Mouse (Mus musculus): ENCODE data around the gene Stx11. TPM values are rescaled to one million over a fixed set of nuclear protein-coding genes. Genes with fewer than 3 reads are reported as not detected.
A peak's percentile ranks its signal among the peaks of the same experiment; 100 is the strongest.

Stx11 gene
- polyA plus RNA-seq, 1 experiment from 2014 or later: 1.8 TPM

DNA sequence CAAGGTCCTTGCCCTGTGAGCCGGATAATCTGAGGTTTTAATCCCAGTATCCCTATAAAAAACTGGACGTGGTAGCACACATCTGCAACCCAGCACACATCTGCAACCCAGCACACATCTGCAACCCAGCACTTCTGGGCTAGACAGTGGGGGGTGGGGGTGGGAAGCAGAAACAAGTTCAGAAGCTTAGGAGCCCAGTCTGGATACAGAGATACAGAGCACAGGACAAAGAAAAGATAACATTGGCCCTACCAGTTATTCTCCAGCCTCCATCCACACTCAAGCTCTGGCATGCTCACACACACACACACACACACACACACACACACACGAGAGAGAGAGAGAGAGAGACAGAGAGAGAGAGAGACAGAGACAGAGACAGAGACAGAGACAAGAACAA, 19.4 kb upstream of the Stx11 start:
- no peaks in the 10 kb centered on the region for H3K9me3 ChIP-seq
- WGBS: 43% methylated on average over 3 of the region's 3 CpGs
- no peak overlapping the region for H3K4me3 ChIP-seq (replicated peaks)
- no peak for ATAC-seq (ENCODE audit: insufficient number of reproducible peaks, insufficient read depth, low FRiP score, low TSS enrichment, low read depth)
- H3K36me3 ChIP-seq: no peaks in the 10 kb centered on the region
- H3K4me2 ChIP-seq: no peak overlapping the region
- no peaks in the 10 kb centered on the region for H3K27me3 ChIP-seq
- H3K9ac ChIP-seq (replicated peaks): no peak overlapping the region
- no peak overlapping the region for H3K27ac ChIP-seq
- no peaks in the 10 kb centered on the region for H3K4me1 ChIP-seq (replicated peaks)

GRCm38 (mm10) chr10:12981071-12981470, 17.0 kb upstream of the Stx11 start:
- H3K27ac ChIP-seq: no peak overlapping the region
- WGBS: 85% methylated on average over 7 of the region's 7 CpGs
- H3K9me3 ChIP-seq: no peaks in the 10 kb centered on the region
- no peak for ATAC-seq (ENCODE audit: insufficient number of reproducible peaks, insufficient read depth, low FRiP score, low TSS enrichment, low read depth)
- no peaks in the 10 kb centered on the region for H3K4me1 ChIP-seq (replicated peaks)
- H3K4me2 ChIP-seq: no peak overlapping the region
- H3K9ac ChIP-seq (replicated peaks): no peak overlapping the region
- no peaks in the 10 kb centered on the region for H3K36me3 ChIP-seq
- no peaks in the 10 kb centered on the region for H3K27me3 ChIP-seq
- no peak overlapping the region for H3K4me3 ChIP-seq (replicated peaks)

DNA sequence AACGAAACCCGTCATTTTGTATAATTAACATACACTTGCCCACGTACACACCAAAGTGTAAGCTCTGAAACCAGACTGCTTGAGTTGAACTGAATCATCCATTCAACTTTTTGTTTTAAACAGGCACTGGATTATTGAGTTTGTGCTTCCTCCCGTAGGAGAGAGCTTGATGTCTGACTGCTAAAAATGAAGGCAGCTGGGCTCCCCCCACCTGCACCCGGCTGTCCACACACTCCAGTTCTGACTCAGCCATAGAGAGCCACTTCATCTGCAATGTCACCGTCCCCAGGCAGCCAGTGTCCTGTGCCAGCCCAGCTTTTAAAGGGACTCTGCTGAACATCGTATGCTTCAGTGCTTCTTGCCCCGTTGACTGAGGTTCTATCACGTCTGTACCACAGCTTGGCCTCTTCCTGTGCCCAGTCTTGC, 13.7 kb upstream of the Stx11 start:
- H3K4me1 ChIP-seq (replicated peaks): no peaks in the 10 kb centered on the region
- no peaks in the 10 kb centered on the region for H3K36me3 ChIP-seq
- no peaks in the 10 kb centered on the region for H3K9me3 ChIP-seq
- no peak overlapping the region for H3K9ac ChIP-seq (replicated peaks)
- no peak for ATAC-seq (ENCODE audit: insufficient number of reproducible peaks, insufficient read depth, low FRiP score, low TSS enrichment, low read depth)
- no peak overlapping the region for H3K4me2 ChIP-seq
- WGBS: 86% methylated on average over 9 of the region's 9 CpGs
- no peak overlapping the region for H3K4me3 ChIP-seq (replicated peaks)
- no peak overlapping the region for H3K27ac ChIP-seq
- no peaks in the 10 kb centered on the region for H3K27me3 ChIP-seq

- Histone ChIP-seq H3K9me3 (no peaks in the 10 kb centered on the region), H3K36me3 (no peaks in the 10 kb centered on the region), H3K27me3 (no peaks in the 10 kb centered on the region), H3K9ac (replicated peaks) (no peak overlapping the region), H3K4me2 (no peak overlapping the region), H3K4me3 (replicated peaks) (no peak overlapping the region), H3K27ac (no peak overlapping the region), H3K4me1 (replicated peaks) (no peaks in the 10 kb centered on the region)
- 89% methylated on average over 7 of the region's 7 CpGs for WGBS
- no peak for ATAC-seq (ENCODE audit: insufficient number of reproducible peaks, insufficient read depth, low FRiP score, low TSS enrichment, low read depth)
Measured at GRCm38 (mm10) chr10:12976552-12976951, 12.5 kb upstream of the Stx11 start.

DNA sequence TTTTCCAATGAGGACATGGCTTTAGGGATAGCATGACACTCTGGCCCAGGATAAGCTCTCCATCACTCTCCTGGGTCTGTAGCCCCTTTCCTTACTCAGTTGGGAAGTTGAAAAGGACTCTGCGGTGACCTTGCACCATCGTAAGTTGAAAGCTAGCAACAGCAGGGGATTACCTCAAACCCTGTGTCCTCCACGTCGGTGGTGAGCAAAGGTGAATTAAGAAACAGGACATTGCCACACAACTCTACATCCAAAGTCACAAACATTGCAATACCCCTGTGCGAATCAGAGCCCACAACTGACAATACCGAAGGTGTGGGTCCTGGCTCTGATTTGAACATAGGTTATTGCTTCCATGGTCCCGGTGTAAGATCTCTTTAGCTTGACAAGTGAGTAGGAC, 11.9 kb upstream of the Stx11 start:
- no peaks in the 10 kb centered on the region for H3K27me3 ChIP-seq
- no peaks in the 10 kb centered on the region for H3K4me1 ChIP-seq (replicated peaks)
- whole genome bisulfite sequencing: 83% methylated on average over 7 of the region's 7 CpGs
- H3K9ac ChIP-seq (replicated peaks): no peak overlapping the region
- H3K36me3 ChIP-seq: no peaks in the 10 kb centered on the region
- no peaks in the 10 kb centered on the region for H3K9me3 ChIP-seq
- H3K4me3 ChIP-seq (replicated peaks): no peak overlapping the region
- no peak overlapping the region for H3K4me2 ChIP-seq
- ATAC-seq (ENCODE audit: insufficient number of reproducible peaks, insufficient read depth, low FRiP score, low TSS enrichment, low read depth): no peak
- H3K27ac ChIP-seq: no peak overlapping the region

- H3K9ac ChIP-seq (replicated peaks): no peak overlapping the region
- no peak for ATAC-seq (ENCODE audit: insufficient number of reproducible peaks, insufficient read depth, low FRiP score, low TSS enrichment, low read depth)
- H3K4me2 ChIP-seq: no peak overlapping the region
- H3K9me3 ChIP-seq: no peaks in the 10 kb centered on the region
- H3K27ac ChIP-seq: no peak overlapping the region
- H3K4me1 ChIP-seq (replicated peaks): no peaks in the 10 kb centered on the region
- no peaks in the 10 kb centered on the region for H3K27me3 ChIP-seq
- no peak overlapping the region for H3K4me3 ChIP-seq (replicated peaks)
- WGBS: 92% methylated on average over 3 of the region's 3 CpGs
- H3K36me3 ChIP-seq: no peaks in the 10 kb centered on the region
Measured at GRCm38 (mm10) chr10:12975461-12975860, 11.4 kb upstream of the Stx11 start.

DNA sequence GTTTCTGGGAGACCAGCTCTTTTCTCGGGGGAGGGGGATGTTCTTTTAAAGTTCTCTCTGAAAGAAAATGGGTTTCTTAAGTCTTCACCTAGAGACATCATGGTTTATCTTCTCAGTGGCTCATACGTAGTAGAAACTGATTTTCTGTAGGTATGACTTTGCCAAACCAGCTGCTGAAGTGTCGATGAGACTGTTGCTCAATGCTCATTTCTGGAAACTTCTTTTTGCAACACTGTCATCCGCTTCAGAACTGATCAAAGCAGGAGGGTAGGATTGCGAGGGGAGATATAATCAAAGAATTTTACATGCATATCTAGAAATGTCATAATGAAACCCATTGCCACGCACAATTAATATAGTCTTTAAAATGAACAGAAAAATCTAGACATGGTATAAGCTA, 10.5 kb upstream of the Stx11 start:
- WGBS: 93% methylated on average over 6 of the region's 6 CpGs
- Histone ChIP-seq H3K4me1 (replicated peaks) (no peaks in the 10 kb centered on the region), H3K9me3 (no peaks in the 10 kb centered on the region), H3K27ac (no peak overlapping the region), H3K4me3 (replicated peaks) (no peak overlapping the region), H3K27me3 (no peaks in the 10 kb centered on the region), H3K36me3 (no peaks in the 10 kb centered on the region), H3K9ac (replicated peaks) (no peak overlapping the region), H3K4me2 (no peak overlapping the region)
- no peak for ATAC-seq (ENCODE audit: insufficient number of reproducible peaks, insufficient read depth, low FRiP score, low TSS enrichment, low read depth)

GRCm38 (mm10) chr10:12965669-12966180, 1.6 kb upstream of the Stx11 start:
- Histone ChIP-seq H3K36me3 (no peaks in the 10 kb centered on the region), H3K4me2 (no peak overlapping the region), H3K4me1 (replicated peaks) (no peaks in the 10 kb centered on the region), H3K9me3 (no peaks in the 10 kb centered on the region), H3K27me3 (0 out of 2 replicates have a peak, but pooled peaks cover 3% of the 10 kb centered on the region), H3K9ac (replicated peaks) (no peak overlapping the region), H3K4me3 (replicated peaks) (no peak overlapping the region), H3K27ac (no peak overlapping the region)
- 64% methylated on average over 5 of the region's 5 CpGs for WGBS
- ATAC-seq (ENCODE audit: insufficient number of reproducible peaks, insufficient read depth, low FRiP score, low TSS enrichment, low read depth): no peak

- H3K27ac ChIP-seq: no peak overlapping the region
- peak overlapping the region; percentile 68 for H3K4me3 ChIP-seq (replicated peaks)
- no peaks in the 10 kb centered on the region for H3K4me1 ChIP-seq (replicated peaks)
- H3K4me2 ChIP-seq: peak overlapping the region; percentile 80
- no peaks in the 10 kb centered on the region for H3K9me3 ChIP-seq
- no peaks in the 10 kb centered on the region for H3K36me3 ChIP-seq
- peak; percentile 67 for ATAC-seq (ENCODE audit: insufficient number of reproducible peaks, insufficient read depth, low FRiP score, low TSS enrichment, low read depth)
- peak overlapping the region; percentile 71 for H3K9ac ChIP-seq (replicated peaks)
- WGBS: 6% methylated on average over 29 of the region's 29 CpGs
- H3K27me3 ChIP-seq: 0 out of 2 replicates have a peak, but pooled peaks cover 3% of the 10 kb centered on the region
Measured at GRCm38 (mm10) chr10:12963362-12964147, 543 bp downstream of the Stx11 start.

DNA sequence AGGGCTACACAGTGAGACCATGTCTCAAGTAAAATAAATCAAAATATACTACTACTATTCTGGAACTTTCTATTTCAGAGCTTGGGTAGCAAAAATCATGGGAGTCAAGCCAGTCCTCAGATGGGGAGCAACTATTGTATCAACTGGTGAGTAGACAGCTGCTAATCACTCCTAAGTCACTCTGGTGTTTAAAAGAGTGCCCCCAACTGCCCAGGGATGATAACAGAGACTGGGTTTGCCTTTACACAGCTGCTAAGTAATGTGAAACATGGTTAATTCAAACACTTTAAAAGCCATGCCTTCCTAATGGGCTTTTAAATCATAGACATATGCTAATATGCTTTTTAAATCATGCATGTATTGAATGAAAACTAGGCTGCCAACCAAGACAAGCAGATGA, 1.9 kb downstream of the Stx11 start:
- H3K9me3 ChIP-seq: no peaks in the 10 kb centered on the region
- no peaks in the 10 kb centered on the region for H3K36me3 ChIP-seq
- H3K4me2 ChIP-seq: no peak overlapping the region
- H3K4me1 ChIP-seq (replicated peaks): no peaks in the 10 kb centered on the region
- 0 out of 2 replicates have a peak, but pooled peaks cover 3% of the 10 kb centered on the region for H3K27me3 ChIP-seq
- H3K27ac ChIP-seq: no peak overlapping the region
- no peak overlapping the region for H3K9ac ChIP-seq (replicated peaks)
- H3K4me3 ChIP-seq (replicated peaks): no peak overlapping the region
- ATAC-seq (ENCODE audit: insufficient number of reproducible peaks, insufficient read depth, low FRiP score, low TSS enrichment, low read depth): no peak

DNA sequence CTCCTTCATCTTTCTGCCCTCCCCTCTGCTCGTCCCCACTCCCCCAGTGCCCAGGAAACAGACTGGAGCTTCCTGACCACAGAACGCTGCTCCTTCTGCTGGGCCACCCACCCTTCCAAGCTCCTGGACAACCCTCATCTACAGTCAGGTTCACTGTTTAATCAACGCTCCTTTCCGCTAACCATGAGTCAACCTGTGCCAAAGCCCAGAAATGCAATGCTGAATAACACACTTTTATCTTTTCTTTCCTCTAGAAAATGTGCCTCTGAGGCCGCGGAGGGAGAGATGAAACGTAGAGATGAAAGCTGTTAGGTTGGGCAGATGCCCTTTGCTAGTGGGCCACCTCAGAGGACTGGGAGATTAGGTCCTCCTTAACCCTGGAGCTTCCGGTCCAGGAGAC, 2.6 kb downstream of the Stx11 start:
- no peaks in the 10 kb centered on the region for H3K36me3 ChIP-seq
- 83% methylated on average over 8 of the region's 8 CpGs for WGBS
- no peak overlapping the region for H3K4me3 ChIP-seq (replicated peaks)
- H3K4me1 ChIP-seq (replicated peaks): no peaks in the 10 kb centered on the region
- H3K9ac ChIP-seq (replicated peaks): no peak overlapping the region
- 0 out of 2 replicates have a peak, but pooled peaks cover 3% of the 10 kb centered on the region for H3K27me3 ChIP-seq
- no peak overlapping the region for H3K27ac ChIP-seq
- no peaks in the 10 kb centered on the region for H3K9me3 ChIP-seq
- no peak for ATAC-seq (ENCODE audit: insufficient number of reproducible peaks, insufficient read depth, low FRiP score, low TSS enrichment, low read depth)
- no peak overlapping the region for H3K4me2 ChIP-seq

GRCm38 (mm10) chr10:12957271-12957670, 6.8 kb downstream of the Stx11 start:
- H3K4me2 ChIP-seq: no peak overlapping the region
- H3K4me1 ChIP-seq (replicated peaks): no peaks in the 10 kb centered on the region
- WGBS: 85% methylated on average over 4 of the region's 4 CpGs
- H3K27me3 ChIP-seq: no peaks in the 10 kb centered on the region
- H3K9ac ChIP-seq (replicated peaks): no peak overlapping the region
- no peak overlapping the region for H3K27ac ChIP-seq
- H3K4me3 ChIP-seq (replicated peaks): no peak overlapping the region
- H3K36me3 ChIP-seq: no peaks in the 10 kb centered on the region
- no peaks in the 10 kb centered on the region for H3K9me3 ChIP-seq
- ATAC-seq (ENCODE audit: insufficient number of reproducible peaks, insufficient read depth, low FRiP score, low TSS enrichment, low read depth): no peak
